Mouse (Mus musculus) layer of hippocampus, adult 9-10 months (tissue): Measurements from ENCODE around the gene Trim38.
A peak's percentile ranks its signal among the peaks of the same experiment; 100 is the strongest.

Experiments
- DNase-seq: peaks from one replicate; pipeline ENCODE4 v3.0.0; 2022; ENCODE audit warnings: low spot score

Trim38 gene

DNA sequence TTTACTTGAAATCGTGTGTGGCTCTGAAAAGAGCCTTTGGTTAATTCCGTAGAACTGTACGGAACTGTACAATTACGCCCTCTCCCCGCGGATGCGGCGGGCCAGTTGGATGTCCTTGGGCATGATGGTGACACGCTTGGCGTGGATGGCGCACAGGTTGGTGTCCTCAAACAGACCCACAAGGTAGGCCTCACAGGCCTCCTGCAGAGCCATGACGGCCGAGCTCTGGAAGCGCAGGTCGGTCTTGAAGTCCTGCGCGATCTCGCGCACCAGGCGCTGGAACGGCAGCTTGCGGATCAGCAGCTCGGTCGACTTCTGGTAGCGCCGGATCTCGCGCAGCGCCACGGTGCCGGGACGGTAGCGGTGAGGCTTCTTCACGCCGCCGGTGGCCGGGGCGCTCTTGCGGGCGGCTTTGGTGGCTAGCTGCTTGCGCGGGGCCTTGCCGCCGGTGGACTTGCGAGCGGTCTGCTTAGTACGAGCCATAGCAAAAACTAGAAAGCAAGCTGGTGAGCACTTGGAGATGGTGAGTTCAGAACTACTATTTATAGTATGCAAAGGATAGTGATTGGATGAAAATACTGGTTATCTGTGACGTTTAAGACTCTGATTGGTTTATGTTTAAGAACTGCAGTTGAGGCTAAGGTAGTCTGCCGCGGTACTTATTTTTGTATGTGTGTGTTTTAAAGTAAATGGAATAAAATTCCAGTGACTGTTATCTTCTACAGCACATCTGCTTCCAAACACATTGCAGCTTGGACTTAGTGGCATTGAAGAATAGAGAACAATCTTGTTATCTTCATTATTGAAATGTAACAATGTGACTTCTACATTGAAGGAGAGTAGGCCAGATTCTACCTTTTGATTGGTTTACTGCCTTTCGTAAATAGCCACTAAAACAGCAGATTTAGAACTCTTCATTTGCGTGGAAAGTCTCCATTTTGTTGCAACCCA, 7.6 kb upstream of the Trim38 start, which contains the start of gene Hist1h3a:
TSS of gene Hist1h3a (minus strand) at position 516 of the 951 bp plus-strand sequence.
- peak; percentile 91 for DNase-seq

DNA sequence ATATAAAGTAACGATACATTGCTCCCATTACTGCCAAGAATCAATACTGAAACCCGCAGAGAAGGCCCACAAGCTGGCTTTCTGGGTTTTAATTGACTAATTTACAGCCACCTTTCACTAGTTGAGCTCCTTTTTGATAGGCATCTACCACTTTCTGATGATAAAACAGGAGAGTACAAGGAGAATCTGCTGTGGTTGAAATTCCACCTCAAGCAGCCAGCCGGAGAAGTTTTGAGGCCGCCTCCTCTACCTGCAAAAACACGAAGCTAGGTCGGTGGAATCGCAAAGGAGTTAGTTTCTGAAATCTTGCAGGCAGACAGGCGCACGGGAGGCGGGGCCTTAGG, 6.5 kb upstream of the Trim38 start:
- no peak for DNase-seq

DNA sequence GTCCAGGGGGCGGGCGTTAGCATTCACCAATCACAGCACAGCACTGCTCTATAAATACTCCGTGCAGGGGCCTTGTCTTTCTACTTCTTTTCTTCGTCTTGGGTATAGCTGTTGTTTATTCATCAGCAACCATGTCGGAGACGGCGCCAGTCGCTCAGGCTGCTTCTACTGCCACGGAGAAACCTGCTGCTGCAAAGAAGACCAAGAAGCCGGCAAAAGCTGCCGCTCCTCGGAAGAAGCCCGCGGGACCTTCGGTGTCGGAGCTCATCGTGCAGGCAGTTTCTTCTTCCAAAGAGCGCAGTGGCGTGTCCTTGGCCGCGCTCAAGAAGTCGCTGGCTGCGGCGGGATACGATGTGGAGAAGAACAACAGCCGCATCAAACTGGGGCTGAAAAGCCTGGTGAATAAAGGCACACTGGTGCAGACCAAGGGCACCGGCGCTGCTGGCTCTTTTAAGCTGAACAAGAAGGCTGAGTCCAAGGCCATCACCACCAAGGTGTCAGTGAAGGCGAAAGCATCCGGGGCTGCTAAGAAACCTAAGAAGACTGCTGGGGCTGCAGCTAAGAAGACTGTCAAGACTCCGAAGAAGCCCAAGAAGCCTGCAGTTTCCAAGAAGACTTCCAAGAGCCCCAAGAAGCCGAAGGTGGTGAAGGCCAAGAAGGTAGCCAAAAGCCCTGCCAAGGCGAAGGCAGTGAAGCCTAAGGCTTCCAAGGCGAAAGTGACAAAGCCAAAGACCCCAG, 6.0 kb upstream of the Trim38 start, which contains the start of gene Hist1h1a:
TSS of gene Hist1h1a (plus strand) at position 81 of the 738 bp plus-strand sequence.
- DNase-seq, result peak; percentile 82

DNA sequence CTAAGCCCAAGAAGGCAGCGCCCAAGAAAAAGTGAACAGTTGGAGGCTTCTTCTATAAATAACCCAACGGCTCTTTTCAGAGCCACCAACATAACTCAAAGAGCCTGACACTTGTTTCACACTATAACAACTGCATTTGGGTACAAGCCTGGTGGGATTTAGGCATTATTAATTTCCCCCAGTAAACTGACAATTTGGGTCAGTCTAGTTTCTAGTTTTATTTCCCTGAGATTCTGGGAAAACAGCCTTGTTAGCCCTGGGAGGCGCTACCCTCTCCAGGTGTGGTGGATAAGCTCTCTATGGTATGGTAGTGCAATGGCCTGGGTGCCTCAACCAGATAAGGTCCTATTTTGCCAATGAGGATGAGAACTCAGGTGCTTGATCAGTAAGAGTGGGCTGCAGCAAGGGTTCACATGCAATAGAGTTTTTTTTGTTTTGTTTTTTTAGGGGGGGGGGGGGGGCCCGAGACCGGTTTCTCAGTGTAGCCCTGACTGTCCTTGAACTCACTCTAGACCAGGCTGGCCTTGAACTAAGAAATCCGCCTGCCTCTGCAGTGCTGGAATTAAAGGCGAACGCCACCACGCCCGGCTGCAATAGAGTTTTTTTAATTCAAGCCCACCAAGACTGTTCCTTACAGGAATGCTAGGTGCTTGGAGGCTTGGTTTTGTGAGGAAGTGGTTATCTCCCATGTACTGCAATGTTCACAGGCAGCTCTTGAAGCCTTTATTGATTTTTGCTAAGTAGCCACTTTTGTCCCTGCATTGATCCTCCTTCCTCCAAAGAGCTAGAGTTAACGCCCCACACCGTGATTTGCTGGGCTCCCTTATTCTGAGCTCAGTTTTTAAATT, 5.2 kb upstream of the Trim38 start:
- DNase-seq, result no peak

DNA sequence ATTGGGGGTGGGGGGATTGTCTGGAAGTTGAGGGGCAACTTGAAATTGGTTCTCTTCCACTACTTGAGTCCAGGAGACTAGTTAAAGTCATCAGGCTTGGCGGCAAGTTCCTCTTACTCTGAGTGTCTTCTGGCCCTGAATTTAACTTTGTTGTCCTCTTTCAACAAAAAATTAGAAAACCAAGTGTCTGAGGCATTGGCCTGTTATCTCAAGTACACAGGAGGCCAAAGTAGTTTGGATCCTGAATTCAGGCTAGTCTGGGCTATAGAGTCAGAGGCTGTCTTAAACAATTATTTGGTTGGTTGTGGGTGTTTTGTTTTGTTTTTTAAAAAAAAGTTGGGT, 4.6 kb upstream of the Trim38 start:
- no peak for DNase-seq

DNA sequence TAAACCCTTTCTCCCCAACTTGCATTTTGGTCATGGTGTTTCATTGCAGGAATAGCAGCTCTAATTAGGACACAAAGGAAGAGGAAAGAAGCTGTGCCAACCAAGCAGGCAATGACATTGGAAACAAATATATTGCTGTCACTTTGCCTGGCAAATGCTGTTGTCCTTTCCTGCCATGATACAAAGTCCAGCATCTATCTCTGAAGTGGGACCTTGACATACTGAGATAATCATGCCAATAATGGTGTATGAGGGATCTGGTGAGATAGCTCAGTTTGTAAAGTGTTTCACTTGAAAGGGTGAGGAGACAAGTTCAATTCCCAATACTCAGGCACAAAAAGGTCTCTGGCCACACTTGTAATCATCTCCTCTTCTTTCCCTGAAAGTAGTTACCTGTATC, 2.9 kb upstream of the Trim38 start:
- no peak for DNase-seq

DNA sequence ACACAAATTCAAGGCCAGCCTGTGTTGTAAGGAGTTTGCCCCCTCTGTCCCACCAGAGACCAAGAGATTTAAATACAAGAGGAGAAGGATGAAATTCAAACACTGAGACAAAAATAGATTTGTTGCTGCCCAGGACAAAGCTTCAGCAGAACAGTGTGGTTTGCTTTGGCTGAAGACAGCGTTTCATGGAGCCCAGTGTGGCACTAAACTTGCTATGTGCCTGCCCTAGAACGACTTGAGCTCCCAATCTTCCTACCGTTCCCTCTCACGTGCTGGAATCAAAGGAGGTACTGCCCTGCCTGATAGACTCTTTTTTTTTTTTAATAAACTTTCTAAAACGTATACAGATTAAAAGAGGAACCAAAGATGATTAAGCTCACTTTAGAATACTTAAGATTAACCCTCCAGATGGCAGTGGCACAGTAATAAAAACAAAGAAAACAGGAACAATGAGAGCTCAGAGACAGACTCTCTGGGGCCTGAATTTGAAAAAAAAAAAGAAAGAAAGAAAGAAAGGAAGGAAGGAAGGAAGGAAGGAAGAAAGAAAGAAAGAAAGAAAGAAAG, 797 bp upstream of the Trim38 start:
- DNase-seq, result no peak

DNA sequence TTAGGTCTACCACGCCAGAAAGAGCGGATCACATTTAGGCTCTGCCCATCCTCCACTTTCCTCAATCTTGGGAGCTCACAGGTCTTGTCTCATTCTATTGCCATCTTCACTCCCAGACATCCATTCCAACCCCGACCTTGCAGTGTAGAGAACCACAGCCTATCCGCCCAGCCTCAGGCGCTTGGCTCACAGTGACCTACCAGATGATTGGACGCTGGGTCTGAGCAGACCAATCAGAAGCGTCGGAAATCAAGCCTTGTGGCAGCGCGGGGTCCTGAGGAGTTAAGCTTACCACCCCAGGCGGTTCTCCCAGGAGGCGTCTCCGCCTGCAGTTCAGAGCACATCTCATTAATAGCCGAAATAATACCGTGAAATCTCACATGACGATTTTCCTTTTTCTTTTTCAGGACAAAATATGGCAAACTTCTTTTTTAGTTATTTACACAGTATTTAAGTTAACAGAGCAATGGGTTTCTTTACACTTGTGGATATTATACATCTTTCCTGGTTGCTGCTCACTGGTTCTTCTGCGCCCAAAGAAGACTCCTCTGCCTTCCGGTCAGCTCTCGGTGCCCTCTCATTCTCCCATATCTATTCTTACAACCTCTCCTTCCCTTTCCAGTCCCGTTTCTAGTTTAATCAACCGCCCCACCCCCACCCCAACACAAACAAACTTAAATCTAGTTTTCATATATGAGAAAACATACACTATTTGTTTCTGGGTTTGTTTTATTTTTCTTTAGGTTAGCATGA, 3.0 kb downstream of the Trim38 start:
- no peak for DNase-seq

DNA sequence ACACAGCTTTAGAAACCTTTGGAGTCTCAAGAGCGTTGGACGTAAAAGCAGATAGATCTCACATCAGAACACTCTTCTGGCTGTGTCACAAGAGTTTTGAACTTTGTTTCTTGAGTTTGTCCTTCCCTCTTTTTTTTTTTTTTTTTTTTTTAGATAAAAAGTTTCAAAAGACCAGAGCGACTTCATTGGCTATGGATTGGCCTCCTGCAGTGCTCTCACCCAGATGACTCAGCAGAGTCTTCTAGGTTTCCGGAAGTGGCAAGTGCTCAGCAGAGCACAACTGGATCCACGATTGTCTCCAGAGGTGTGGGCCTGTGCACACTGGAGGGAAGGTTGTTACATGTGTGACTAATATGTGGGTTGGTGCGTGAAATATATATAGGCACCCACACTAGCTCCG, 8.6 kb downstream of the Trim38 start:
- DNase-seq, result no peak

DNA sequence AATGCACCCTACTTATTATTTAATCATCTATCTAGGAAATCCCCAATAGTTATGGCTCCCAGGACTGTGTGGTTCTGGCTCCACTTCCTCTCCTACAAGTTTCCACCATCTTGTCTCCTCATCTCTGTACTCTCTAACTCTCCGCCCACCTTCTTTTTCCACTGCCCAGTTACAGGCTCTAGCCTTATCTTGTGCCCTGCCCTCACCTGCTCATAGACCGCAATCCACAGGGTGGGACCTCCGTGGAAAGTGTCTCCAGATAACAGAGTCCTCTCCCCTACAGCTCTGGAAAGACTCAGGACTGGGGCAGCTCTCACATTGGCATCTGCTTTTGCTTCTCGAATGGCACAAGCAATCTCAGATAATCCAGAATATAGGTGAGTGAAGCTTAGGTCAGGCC, 9.3 kb downstream of the Trim38 start:
- no peak for DNase-seq

DNA sequence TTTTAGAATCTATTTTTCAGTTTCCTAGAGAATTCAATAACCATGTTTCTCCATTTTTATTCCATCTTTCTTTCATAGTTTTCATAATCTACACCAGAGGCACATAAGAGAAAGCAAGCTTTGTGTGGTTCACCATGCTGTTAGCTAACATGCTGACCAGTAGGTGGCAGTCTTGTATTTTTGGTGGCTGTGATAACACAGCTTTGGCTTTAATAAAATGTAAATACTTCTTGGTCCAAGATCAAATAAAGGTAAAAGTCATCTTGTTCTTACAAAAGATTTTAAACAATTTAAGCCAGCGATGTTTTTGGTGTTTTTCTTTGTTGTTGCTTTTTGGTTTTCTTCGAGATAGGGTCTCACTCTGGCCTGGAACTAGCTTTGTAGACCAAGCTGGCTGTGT, 22.8 kb downstream of the Trim38 start:
- peak; percentile 18 for DNase-seq

DNA sequence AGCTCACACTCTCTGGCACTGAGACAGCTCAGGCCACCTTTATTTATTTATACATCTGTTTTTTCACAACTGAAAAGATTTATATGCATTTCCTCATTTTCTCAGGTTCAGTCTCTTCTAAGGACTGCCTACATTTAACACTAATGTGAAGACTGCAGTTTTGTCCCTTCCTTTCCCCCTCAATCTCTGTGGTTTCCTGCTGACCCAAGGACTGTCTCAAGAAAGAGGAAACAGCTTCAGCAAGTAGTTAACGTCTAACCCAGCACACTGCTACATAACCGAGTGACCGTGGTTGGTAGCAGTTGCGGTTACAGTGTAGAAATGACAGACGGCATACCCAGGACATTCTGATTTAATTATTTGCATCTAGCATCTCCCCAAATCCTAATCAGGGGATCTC, 29.7 kb downstream of the Trim38 start:
- no peak for DNase-seq

DNA sequence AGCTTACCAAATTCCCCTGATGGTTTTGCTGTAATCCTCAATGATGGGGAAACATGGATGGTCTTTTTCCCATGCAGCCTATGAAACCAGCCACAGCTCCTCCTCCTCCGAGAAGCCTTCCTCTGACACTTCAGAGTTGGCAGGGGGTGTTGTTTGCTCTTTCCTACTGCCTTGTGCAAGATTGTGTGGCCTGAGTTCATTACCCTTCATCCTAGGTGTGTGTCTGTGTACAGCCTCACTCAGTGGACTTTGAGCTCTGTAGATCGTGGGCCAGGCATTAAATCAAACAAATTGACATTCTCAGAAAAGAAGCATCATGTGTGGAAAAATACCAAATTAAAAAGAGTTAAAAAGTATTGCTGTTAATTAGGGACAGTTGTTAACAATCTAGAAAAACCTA, 34.8 kb downstream of the Trim38 start:
- DNase-seq, result no peak

DNA sequence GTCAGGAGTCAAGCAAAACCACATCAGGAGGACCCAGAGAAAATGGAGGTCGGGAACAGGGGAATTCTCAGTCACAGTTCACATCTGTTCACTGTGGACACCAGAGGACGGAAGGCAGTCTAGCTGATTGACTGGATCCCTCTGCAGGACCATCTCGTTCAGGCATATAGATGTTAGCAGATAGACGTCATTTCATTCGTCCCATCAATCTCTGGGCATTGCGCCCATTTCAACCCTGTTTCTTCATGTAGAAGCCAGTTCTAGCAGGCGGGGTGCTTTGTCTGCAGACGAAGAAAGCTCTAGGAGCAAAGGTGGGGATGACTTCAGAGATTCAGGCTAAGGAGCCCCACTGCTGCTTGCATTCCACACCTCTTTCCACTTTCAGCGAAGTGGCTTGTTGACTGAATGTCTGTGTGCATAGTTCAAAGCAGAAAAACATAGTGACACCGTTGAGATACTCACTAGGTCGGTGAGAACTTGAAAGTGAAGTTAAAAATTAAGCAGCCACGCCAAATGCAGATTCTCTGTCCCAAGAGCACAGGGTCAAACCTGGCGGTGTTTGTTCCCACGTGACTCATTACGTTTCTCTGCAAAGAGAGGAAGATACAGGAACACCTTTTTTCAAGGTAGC, 36.8 kb downstream of the Trim38 start, which contains the start of gene Slc17a2:
TSS of gene Slc17a2 (plus strand) at position 572 of the 631 bp plus-strand sequence.
- no peak for DNase-seq

DNA sequence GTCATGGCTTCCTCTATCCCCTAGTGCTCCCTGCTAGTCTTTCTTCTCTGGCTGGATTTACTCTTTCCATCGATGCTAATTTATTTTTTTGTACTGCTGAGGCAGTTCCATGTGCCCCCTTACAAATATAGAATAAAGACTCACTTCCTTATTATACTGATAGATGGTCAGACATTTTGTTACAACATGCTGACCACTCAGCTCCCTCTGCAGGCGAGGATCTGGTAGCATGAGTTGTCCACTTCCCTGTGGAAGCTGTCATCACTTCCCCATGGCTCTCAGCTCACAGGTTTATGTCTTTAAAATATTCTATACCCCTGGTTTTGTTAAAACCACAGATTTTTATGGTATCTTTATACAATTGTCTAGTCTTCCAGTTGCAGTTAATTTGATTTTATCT, 46.4 kb downstream of the Trim38 start:
- DNase-seq, result no peak

DNA sequence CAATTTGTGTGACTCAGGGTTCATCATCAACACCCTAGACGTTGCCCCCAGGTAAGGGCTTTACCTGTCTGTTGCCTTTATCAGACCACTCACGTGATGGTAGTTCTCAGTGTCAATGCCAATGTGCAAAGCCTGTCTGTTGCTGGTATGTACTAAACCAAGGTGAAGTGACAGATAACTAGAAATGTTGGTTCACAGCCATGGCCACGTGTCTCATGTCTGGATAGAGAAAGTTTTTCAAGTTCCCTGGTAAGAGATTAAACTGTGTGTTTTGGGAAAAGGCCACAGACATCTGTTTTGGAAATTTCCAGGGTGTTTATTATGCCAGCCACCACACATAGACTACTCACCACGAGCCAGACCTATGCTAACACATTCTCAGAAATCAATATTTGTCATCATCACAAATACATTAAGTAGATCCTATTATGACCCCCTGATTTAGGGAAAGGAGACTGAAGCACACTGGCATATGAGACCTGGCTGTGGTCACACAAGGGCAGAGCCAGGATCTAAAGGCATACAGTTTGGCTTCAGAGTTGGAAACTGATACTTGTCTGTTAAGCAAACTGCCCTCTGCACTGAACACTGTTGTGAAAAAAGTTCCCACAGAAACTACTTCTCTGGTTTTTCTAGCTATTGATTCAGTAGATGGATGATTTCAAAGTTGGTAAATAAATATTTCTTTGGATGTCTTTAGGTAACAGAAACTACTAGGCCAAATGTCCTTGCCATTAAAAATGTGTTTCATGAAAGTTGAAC, 50.6 kb downstream of the Trim38 start:
- no peak for DNase-seq

DNA sequence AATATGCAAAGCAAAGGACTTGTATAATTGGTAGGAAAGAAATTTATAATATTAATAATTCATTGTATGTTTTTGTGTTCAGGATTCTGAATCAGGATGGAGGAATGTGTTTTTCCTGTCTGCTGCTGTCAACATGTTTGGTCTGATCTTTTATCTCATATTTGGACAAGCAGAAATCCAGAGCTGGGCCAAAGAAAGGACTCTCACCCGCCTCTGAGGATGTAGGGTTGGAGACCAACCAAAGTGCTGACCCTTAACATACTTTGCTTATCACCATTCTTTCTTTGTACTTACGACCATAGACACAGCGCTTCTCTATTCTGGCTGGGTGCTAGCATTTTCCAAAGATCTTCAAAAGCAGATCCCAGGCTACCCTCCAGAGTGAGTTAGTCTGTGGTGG, 52.5 kb downstream of the Trim38 start:
- DNase-seq, result no peak

DNA sequence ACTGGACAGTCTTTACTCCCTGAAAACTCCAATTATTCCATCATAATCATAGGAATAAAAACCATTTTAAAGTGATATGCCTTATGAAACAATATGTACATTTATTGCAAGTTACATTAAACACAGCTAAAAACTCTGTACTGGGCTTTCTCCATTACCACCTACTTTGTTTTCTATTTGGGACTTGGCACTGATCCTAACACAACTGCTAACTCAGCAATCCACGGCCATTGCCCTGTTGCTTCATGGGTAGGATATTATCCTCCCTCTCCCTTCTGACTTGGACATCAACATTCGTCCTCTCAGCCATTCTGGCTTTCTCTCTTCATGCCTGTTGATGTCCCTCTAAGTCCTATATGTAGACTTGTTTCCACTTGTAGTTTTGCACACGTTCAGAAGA, 56.9 kb downstream of the Trim38 start:
- DNase-seq, result no peak

DNA sequence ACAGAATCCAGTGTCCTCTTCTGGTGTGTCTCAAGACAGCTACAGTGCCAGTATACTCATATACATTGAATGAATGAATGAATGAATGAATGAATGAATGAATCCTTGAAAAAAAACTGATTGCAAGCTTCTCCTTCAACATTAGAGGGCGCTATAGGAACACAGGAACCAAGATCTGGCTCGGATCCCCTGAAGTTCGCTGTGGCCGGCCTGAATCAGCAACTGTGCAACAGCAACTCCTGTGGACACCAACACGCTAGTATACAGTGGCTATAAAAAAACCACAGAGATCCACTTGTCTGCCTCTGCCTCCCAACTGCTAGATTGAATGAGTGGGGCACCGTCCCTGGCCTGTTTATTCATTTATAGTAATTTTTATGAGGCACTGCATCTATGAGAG, 63.3 kb downstream of the Trim38 start:
- DNase-seq, result no peak

DNA sequence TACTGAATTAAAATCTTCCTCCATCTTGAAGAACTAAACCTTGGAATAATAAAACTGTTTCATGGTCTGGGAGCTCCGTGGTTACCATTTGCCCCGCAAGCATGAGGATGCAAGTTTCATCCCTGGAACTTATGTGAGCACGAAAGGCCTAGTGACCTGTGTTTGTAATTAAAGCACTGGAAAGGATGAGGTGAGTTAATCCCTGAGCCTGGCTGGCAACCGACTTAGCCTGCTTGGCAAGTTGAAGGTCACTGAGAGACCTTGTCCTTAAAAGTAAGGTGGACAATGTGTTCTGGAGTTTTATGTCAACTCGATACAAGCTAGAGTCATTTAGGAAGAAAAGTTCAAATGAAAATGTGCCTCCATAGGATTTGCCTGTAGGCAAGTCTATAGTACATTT, 65.1 kb downstream of the Trim38 start:
- DNase-seq, result no peak
